Mouse (Mus musculus) liver, adult 2 months (tissue): Measurements from ENCODE around the gene Necab2. TPM values are rescaled to one million over a fixed set of nuclear protein-coding genes. Genes with fewer than 3 reads are reported as not detected.

Experiments used
- DNase-seq: peaks from one replicate; pipeline ENCODE4 v3.0.0-alpha.2; 2011; ENCODE audit warnings: low read depth, low spot score; ENCODE audit errors: extremely low read depth
- H3K27ac ChIP-seq: fragments of 200-500 bp; replicated peaks from 2 replicates; pipeline ENCODE4 v1.5.1; 2012; ENCODE audit warnings: low read depth, mild to moderate bottlenecking, control low read depth, inconsistent platforms, low read length; ENCODE audit not compliant: insufficient read depth
- H3K27me3 ChIP-seq: fragments of 200-500 bp; 2 replicates; pipeline ENCODE4 v1.6.1; 2012; ENCODE audit warnings: mild to moderate bottlenecking, moderate library complexity, low read length, inconsistent platforms; ENCODE audit not compliant: control insufficient read depth, insufficient read depth
- H3K36me3 ChIP-seq: fragments of 200-500 bp; 2 replicates; pipeline ENCODE4 v1.6.1; 2012; ENCODE audit warnings: low read length, inconsistent platforms; ENCODE audit not compliant: control insufficient read depth, insufficient read depth
- H3K4me1 ChIP-seq: fragments of 200-500 bp; 2 replicates; pipeline ENCODE4 v1.6.1; 2011; ENCODE audit warnings: low read length; ENCODE audit not compliant: control insufficient read depth, insufficient read depth
- H3K4me3 ChIP-seq: fragments of 200-500 bp; 2 replicates; pipeline ENCODE4 v1.5.1; 2011; ENCODE audit warnings: low read depth, mild to moderate bottlenecking, control low read depth, low read length, moderate library complexity; ENCODE audit not compliant: insufficient read depth
- H3K79me2 ChIP-seq: fragments of 200-500 bp; 2 replicates; pipeline ENCODE4 v1.6.1; 2012; ENCODE audit warnings: inconsistent platforms, mild to moderate bottlenecking, low read length, moderate library complexity; ENCODE audit not compliant: control insufficient read depth, insufficient read depth
- H3K9ac ChIP-seq: fragments of 200-500 bp; 2 replicates; pipeline ENCODE4 v1.6.1; 2012; ENCODE audit warnings: low read depth, mild to moderate bottlenecking, control low read depth, inconsistent platforms, low read length
- CTCF ChIP-seq: fragments of 200-500 bp; IDR thresholded peaks from 2 replicates; pipeline ENCODE4 v1.5.1; 2011; ENCODE audit warnings: low read depth, low read length, control low read depth
- POLR2A ChIP-seq: fragments of 200-500 bp; IDR thresholded peaks from 2 replicates; pipeline ENCODE4 v1.6.1; 2011; ENCODE audit warnings: low read length, control low read depth; ENCODE audit not compliant: insufficient read depth; ENCODE audit errors: extremely low read depth
- WGBS: fragments of 180-500 bp; shearing (Covaris S2); methylation state at CpG from one replicate; pipeline ENCODE4 v1.1.7; 2018; 5-methylcytosine and 5-hydroxymethylcytosine counted together
- polyA plus RNA-seq: library from polyadenylated mRNA; depleted of rRNA; stranded (reverse); fragments of >200 nt; gene quantifications from 2 replicates; pipeline ENCODE4 v1.2.3, GENCODE M21; 2012
- total RNA-seq: library from RNA; depleted of rRNA; stranded (reverse); fragments of >200 nt; gene quantifications from 2 replicates; pipeline ENCODE4 v1.2.3, GENCODE M21; 2014

Gene Necab2
- total and polyA plus RNA-seq, 2 experiments: 0.11 TPM; not detected in 1

DNA sequence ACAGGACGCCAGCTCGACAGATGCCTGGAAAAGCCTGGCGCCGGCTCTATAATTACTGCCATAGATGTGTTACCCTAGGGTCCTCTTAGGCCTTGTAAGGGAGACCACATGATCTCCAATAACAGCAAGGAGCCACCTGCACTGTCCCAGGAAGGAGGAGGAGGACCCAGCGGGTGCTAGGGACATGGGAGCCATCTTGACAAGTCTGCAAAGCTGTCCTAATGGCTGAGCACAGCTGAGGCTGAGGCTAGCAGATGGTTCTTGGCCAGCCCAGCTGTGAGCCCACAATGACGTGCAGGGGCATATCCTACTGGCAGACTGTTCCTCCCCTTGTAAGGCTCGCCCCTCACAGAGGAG lies 6.6 kb upstream of the Necab2 start:
- Histone ChIP-seq H3K27me3 (no peaks in the 10 kb centered on the region), H3K4me1 (peaks cover 25% of the 10 kb centered on the region), H3K36me3 (peaks cover 44% of the 10 kb centered on the region), H3K4me3 (peak overlapping the region; percentile 36), H3K9ac (peak overlapping the region; percentile 55), H3K27ac (peak overlapping the region; percentile 80), H3K79me2 (peaks cover 12% of the 10 kb centered on the region)
- TF ChIP-seq CTCF (0 out of 2 replicates have a peak, but pooled peaks have one; percentile 10), POLR2A (no peak)
- WGBS: 22% methylated on average over 7 of the region's 7 CpGs
- DNase-seq: peak; percentile 53

DNA sequence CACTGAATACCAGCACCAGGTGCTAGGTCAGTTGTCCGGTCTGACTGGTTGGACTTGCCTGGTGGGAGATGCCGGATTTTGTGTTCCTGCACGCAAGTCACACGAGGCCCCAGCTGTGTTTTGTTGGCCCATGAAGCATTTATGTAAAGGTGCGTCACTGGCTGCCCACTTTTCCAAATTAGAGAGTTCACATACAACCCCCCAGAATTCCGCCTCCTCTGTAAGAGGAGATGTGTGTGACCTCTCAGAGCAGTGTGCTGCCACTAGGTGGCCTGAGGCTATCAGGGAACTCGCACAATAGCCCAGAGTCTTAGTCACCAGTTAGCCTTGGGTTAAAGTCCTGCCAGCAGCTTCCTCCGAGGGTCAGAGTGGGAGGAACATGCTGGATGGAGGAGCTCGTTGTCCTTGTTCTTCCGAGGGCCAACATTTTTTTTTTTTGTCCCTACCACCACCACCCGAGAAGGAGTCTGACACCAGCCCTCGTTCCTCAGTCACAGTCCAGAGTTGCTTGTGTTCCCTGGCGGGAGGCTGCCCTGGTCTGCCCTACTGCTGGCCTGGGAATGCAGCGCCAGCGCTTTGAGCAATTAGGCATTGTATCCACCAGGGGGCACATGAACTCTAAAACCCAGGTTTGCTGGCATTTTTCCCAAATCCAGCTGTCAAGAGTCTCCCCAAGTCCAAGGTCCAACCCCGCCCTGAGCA lies 6.1 kb upstream of the Necab2 start:
- 6% methylated on average over 16 of the region's 16 CpGs for WGBS
- no peaks in the 10 kb centered on the region for H3K27me3 ChIP-seq
- peak overlapping the region; percentile 55 for H3K9ac ChIP-seq
- peaks cover 47% of the 10 kb centered on the region for H3K36me3 ChIP-seq
- H3K27ac ChIP-seq: peak overlapping the region; percentile 80
- H3K4me1 ChIP-seq: peaks cover 20% of the 10 kb centered on the region
- TF ChIP-seq POLR2A: 0 out of 2 replicates have a peak, but pooled peaks have one; percentile 18
- peak; percentile 76 for TF ChIP-seq CTCF
- H3K79me2 ChIP-seq: peaks cover 12% of the 10 kb centered on the region
- DNase-seq: peak; percentile 95
- peak overlapping the region; percentile 36 for H3K4me3 ChIP-seq

DNA sequence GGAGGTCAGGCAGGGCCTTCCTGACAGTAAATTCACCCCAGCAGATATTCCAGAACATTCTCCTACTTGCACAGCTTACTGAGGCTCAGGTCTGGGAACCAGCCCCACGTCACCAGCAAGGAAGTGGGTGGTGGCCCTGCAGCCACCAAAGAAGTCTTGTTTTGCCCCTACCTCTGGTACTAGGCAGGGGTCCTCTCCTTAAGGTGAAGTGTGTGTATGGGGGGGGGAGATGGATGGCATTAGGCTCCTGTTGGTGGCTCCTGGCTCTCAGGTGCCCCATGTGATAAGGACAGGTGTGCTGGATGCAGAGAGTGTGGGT lies 5.6 kb upstream of the Necab2 start:
- WGBS: 13% methylated on average over 1 of the region's 1 CpGs
- Histone ChIP-seq H3K9ac (peak overlapping the region; percentile 35), H3K79me2 (peaks cover 12% of the 10 kb centered on the region), H3K27me3 (no peaks in the 10 kb centered on the region), H3K4me1 (peaks cover 17% of the 10 kb centered on the region), H3K4me3 (no peak overlapping the region), H3K36me3 (peaks cover 47% of the 10 kb centered on the region), H3K27ac (peak overlapping the region; percentile 80)
- TF ChIP-seq POLR2A (no peak), CTCF (no peak)
- no peak for DNase-seq

DNA sequence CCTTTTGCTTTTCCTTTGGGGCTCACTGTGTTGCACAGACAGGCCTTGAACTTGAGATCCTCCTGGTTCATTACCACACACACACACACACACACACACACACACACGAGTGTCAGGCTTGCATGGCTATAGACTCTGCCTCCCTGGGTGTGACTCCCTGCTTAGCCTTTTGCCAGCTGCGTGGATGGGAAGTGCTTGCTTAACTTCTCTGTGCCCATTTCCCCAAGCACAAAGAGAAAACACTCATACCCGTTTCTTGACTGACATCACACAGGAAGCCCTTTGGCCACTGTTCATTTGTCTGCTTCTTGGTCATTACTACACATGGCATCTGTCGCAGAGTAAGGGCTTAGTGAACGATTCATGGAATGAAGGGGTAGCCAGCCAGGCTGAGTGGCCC lies 4.5 kb upstream of the Necab2 start:
- DNase-seq: peak; percentile 24
- Histone ChIP-seq H3K27ac (no peak overlapping the region; the same call in 1 of the 2 replicates), H3K4me3 (no peak overlapping the region), H3K79me2 (peaks cover 12% of the 10 kb centered on the region), H3K9ac (peak overlapping the region; percentile 10; the same call in 1 of the 2 replicates), H3K4me1 (peaks cover 12% of the 10 kb centered on the region), H3K27me3 (no peaks in the 10 kb centered on the region), H3K36me3 (peaks cover 47% of the 10 kb centered on the region)
- no peak for TF ChIP-seq CTCF
- WGBS: 22% methylated on average over 5 of the region's 5 CpGs

DNA sequence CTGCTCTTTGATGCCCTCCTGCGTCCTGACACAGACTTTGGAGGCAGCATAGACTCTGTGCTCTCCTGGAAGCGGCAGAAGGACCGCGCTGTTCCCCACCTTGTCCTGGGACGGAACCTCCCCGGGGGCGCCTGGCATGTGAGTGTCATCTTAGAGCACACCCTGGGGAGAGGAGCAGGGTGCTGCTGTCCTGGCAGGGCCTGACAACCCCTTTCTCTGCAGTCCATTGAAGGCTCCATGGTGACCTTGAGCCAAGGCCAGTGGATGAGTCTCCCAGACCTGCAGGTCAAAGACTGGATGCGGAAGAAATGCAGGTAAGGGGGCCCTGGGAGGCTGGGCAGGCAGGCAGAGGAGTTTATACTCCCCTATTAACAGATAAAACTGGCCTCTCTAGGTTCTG lies 3.5 kb upstream of the Necab2 start:
- Histone ChIP-seq H3K4me3 (no peak overlapping the region), H3K27ac (no peak overlapping the region), H3K9ac (no peak overlapping the region; the same call in 1 of the 2 replicates), H3K79me2 (peaks cover 4% of the 10 kb centered on the region; the same call in 1 of the 2 replicates), H3K36me3 (peaks cover 47% of the 10 kb centered on the region), H3K27me3 (no peaks in the 10 kb centered on the region), H3K4me1 (peaks cover 12% of the 10 kb centered on the region)
- peak; percentile 24 for DNase-seq
- TF ChIP-seq POLR2A (no peak), CTCF (peak; percentile 18; the same call in 1 of the 2 replicates)
- 70% methylated on average over 8 of the region's 8 CpGs for WGBS
